Mouse (Mus musculus) erythroblast, adult 5-6 weeks (primary cell): ENCODE measurements around the gene Vti1a. TPM values are rescaled to one million over a fixed set of nuclear protein-coding genes. Genes with fewer than 3 reads are reported as not detected.

Experiments
- ATAC-seq: replicated peaks from 2 replicates; pipeline ENCODE4 v1.8.0; 2016; ENCODE audit warnings: moderate number of reproducible peaks, mild to moderate bottlenecking, moderate TSS enrichment, inconsistent platforms; ENCODE audit not compliant: poor library complexity, low FRiP score, severe bottlenecking
- total RNA-seq, 2 experiments: library from RNA; stranded (forward) in 1 of 2; stranded (reverse) in 1 of 2; fragments of 150-400 nt in 1 of 2; fragments of 200-764, 138-1000 nt in 1 of 2; gene quantifications; 2 replicates each; pipeline versions ENCODE4 v1.2.3 to v1.2.4; 2015 to 2017; ENCODE audit warnings: low replicate concordance in 2 of 2

Gene Vti1a
- total RNA-seq (2015; ENCODE audit: low replicate concordance) (10.2 and 16.9 TPM in 2 replicates), total RNA-seq (2017; ENCODE audit: low replicate concordance) (18.0 and 19.2 TPM in 2 replicates)

- ATAC-seq = peak; percentile 88
These were observed at the start of gene Vti1a for GRCm38 (mm10) chr19:55316109-55316714. Vti1a (plus strand) TSS chr19:55316295.

- no peak for ATAC-seq
These were observed 49.3 kb upstream of the Vti1a start for GRCm38 (mm10) chr19:55266786-55267185.

- ATAC-seq = no peak
These were observed 47.9 kb upstream of the Vti1a start for GRCm38 (mm10) chr19:55268150-55268549.

- ATAC-seq = no peak
These were observed 47.0 kb upstream of the Vti1a start for GRCm38 (mm10) chr19:55269051-55269450.

- no peak for ATAC-seq
These were observed 44.6 kb upstream of the Vti1a start for GRCm38 (mm10) chr19:55271448-55271847.

GRCm38 (mm10) chr19:55273340-55273739 lies 42.8 kb upstream of the Vti1a start:
- peak; percentile 69 for ATAC-seq

GRCm38 (mm10) chr19:55276100-55276499 lies 40.0 kb upstream of the Vti1a start:
- ATAC-seq = no peak

GRCm38 (mm10) chr19:55276770-55277169 lies 39.3 kb upstream of the Vti1a start:
- ATAC-seq = no peak

- peak; percentile 93 for ATAC-seq
These were observed 32.0 kb upstream of the Vti1a start for GRCm38 (mm10) chr19:55284093-55284492.

- ATAC-seq = no peak
These were observed 30.1 kb upstream of the Vti1a start for GRCm38 (mm10) chr19:55286034-55286433.

GRCm38 (mm10) chr19:55288974-55289373 lies 27.1 kb upstream of the Vti1a start:
- ATAC-seq = 0 out of 2 replicates have a peak, but pooled peaks have one; percentile 54

GRCm38 (mm10) chr19:55290621-55291270 lies 25.3 kb upstream of the Vti1a start:
- no peak for ATAC-seq

GRCm38 (mm10) chr19:55292210-55292850 lies 23.8 kb upstream of the Vti1a start:
- no peak for ATAC-seq

- ATAC-seq = no peak
These were observed 22.9 kb upstream of the Vti1a start for GRCm38 (mm10) chr19:55293175-55293574.

- ATAC-seq = no peak
These were observed 21.0 kb upstream of the Vti1a start for GRCm38 (mm10) chr19:55295075-55295474.

GRCm38 (mm10) chr19:55295556-55295955 lies 20.5 kb upstream of the Vti1a start:
- ATAC-seq = no peak

GRCm38 (mm10) chr19:55296301-55296700 lies 19.8 kb upstream of the Vti1a start:
- ATAC-seq = no peak

- ATAC-seq = no peak
These were observed 18.6 kb upstream of the Vti1a start for GRCm38 (mm10) chr19:55297489-55297888.

- no peak for ATAC-seq
These were observed 18.1 kb upstream of the Vti1a start for GRCm38 (mm10) chr19:55297961-55298360.

GRCm38 (mm10) chr19:55299378-55299777 lies 16.7 kb upstream of the Vti1a start:
- no peak for ATAC-seq

GRCm38 (mm10) chr19:55300525-55300924 lies 15.6 kb upstream of the Vti1a start:
- no peak for ATAC-seq
